8 mouse cellular contexts compared by ENCODE assay signal in the genomic region with DNA sequence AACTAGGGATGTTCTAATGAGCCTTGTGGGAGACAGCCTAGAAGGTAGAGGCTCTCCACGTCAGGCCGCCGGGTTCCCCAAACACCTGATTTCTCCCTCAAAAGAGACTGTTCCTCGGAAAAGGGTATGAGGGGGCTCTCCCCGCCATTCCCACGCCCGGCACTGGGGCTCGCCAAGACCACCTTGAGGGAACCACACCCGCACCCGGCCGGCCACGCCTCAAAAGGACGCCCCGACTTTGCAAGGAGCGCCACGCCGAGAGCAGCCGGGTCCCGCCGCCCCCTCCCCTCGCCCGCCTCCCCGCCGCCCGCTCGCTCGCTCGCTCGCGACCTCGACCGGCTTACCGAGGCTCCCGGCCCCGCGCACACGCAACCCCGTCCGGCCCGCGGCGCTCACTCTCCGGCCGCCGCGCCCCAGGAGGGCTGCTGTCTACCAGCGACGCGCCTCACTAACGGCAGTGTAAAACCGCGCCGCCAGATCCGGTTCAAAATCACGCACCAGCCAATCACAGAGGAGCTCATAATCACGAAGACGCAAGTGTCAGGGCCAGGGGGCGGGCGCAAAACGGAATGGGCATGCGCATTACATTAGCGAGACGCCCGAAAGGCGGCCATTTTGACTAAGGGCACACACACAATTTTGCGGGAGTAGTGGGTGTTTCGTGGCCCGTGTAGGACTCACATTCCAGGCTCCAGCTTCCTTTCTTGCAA. TPM values are rescaled to one million over a fixed set of nuclear protein-coding genes. Genes with fewer than 3 reads are reported as not detected.
DNase-seq lines count a peak whose midpoint lies in the region; ATAC-seq lines count a peak whose summit lies in the region.

A gene (minus strand): TSS at position 494 of the 710 bp plus-strand sequence.

- WGBS in forebrain, embryonic 14.5 days, result under 1% methylated on average over 66 of the region's 68 CpGs
- WGBS in neural tube, embryonic 15.5 days, result under 1% methylated on average over 59 of the region's 68 CpGs

- peak; percentile 96 for ATAC-seq in forebrain, embryonic 14.5 days
- peak; percentile 91 for ATAC-seq in neural tube, embryonic 15.5 days (ENCODE audit: low FRiP score)

- H3K27ac ChIP-seq in forebrain, embryonic 14.5 days (ENCODE audit: low read depth, low read length), result peak within 1 kb of the TSS; percentile 27; the same call in 1 of the 2 replicates
- 0 out of 2 replicates have a peak within 1 kb of the TSS, but pooled peaks have one; percentile 23 for H3K27ac ChIP-seq in neural tube, embryonic 15.5 days (replicated peaks)

- peak; percentile 99 for DNase-seq in ES-CJ7 (ENCODE audit: low read depth, low spot score)
- peak; percentile 96 for DNase-seq in cerebellum, adult 11 months
- DNase-seq in forebrain, embryonic 14.5 days (ENCODE audit: low spot score), result peak; percentile 99
- DNase-seq in heart, postnatal 14 days, result peak; percentile 95 to 97
- peak; percentile 98 for DNase-seq in layer of hippocampus, adult 11-12 months (ENCODE audit: low spot score)
- peak; percentile 97 for DNase-seq in lung, adult 18-20 months
- DNase-seq in testis, postnatal 14 days (ENCODE audit: low spot score), result peak; percentile 97

- intact Hi-C loops in heart, postnatal 14 days (cut with DNase I), result no loop called here

- peak within 1 kb of the TSS; percentile 85 for H3K4me2 ChIP-seq in forebrain, embryonic 14.5 days (ENCODE audit: low read length)
- peak within 1 kb of the TSS; percentile 94 for H3K4me2 ChIP-seq in neural tube, embryonic 15.5 days

- H3K27me3 ChIP-seq in forebrain, embryonic 14.5 days (replicated peaks; ENCODE audit: control insufficient read depth, insufficient read depth, low read length), result peaks cover 15% of the 10 kb centered on the region; the same call in 1 of the 2 replicates
- H3K27me3 ChIP-seq in neural tube, embryonic 15.5 days (replicated peaks), result no peaks in the 10 kb centered on the region; the same call in 1 of the 2 replicates

- peaks cover 36% of the 10 kb centered on the region for H3K4me1 ChIP-seq in forebrain, embryonic 14.5 days (ENCODE audit: control insufficient read depth, insufficient read depth, low read length)
- peaks cover 70% of the 10 kb centered on the region for H3K4me1 ChIP-seq in neural tube, embryonic 15.5 days

- no peaks in the 10 kb centered on the region for H3K9me3 ChIP-seq in forebrain, embryonic 14.5 days (replicated peaks; ENCODE audit: control insufficient read depth, low read length)
- no peaks in the 10 kb centered on the region for H3K9me3 ChIP-seq in neural tube, embryonic 15.5 days (replicated peaks)

- no peaks in the 10 kb centered on the region for H3K36me3 ChIP-seq in forebrain, embryonic 14.5 days (ENCODE audit: control insufficient read depth, insufficient read depth, low read length)
- H3K36me3 ChIP-seq in neural tube, embryonic 15.5 days, result no peaks in the 10 kb centered on the region

- peak within 1 kb of the TSS; percentile 78 for H3K9ac ChIP-seq in forebrain, embryonic 14.5 days (ENCODE audit: low read length)
- H3K9ac ChIP-seq in neural tube, embryonic 15.5 days (replicated peaks), result peak within 1 kb of the TSS; percentile 77

- H3K4me3 ChIP-seq in forebrain, embryonic 14.5 days (ENCODE audit: low read depth, low read length), result peak within 1 kb of the TSS; percentile 80
- H3K4me3 ChIP-seq in neural tube, embryonic 15.5 days (replicated peaks), result peak within 1 kb of the TSS; percentile 94

RNA-seq across cellular contexts. Expression of the gene that starts here (rescaled TPM):
- polyA plus RNA-seq in forebrain, embryonic 14.5 days (2014; fragmentation: Nextera tagmentation; extraction: Ambion mirVana), result 74.2 and 78.9 TPM in 2 replicates
- 10 to 100 TPM in 1 of 2 experiments, 1 to 10 TPM in 1; 8.6 to 12.2 TPM for total RNA-seq in heart, postnatal 14 days (2021)
- 59.4 and 84.9 TPM in 2 replicates for polyA plus RNA-seq in neural tube, embryonic 15.5 days (2015; fragmentation: Nextera tagmentation; extraction: Ambion mirVana)

Comparison
In these comparisons a context has a peak if more than half of its experiments do, and no peak if none do; other contexts are left out.
1. Peak in every context shown above with its lines: DNase-seq, ATAC-seq, H3K4me3 ChIP-seq and H3K27ac ChIP-seq.